Mouse (Mus musculus): ENCODE data around the gene Capzb. TPM values are rescaled to one million over a fixed set of nuclear protein-coding genes. Genes with fewer than 3 reads are reported as not detected.

Capzb gene
- polyA plus RNA-seq, 1 experiment: 238 TPM

- Histone ChIP-seq H3K36me3 (replicated peaks; ENCODE audit: low read length) (peaks cover 86% of the 10 kb centered on the region), H3K4me3 (replicated peaks) (no peak overlapping the region), H3K4me1 (peaks cover 87% of the 10 kb centered on the region), H3K27me3 (replicated peaks) (no peaks in the 10 kb centered on the region), H3K9me3 (no peaks in the 10 kb centered on the region)
- TF ChIP-seq FLI1 (IDR thresholded peaks at IDR 0.05; ENCODE audit: low read length) (no peak), GATA1 (IDR thresholded peaks at IDR 0.05; ENCODE audit: borderline replicate concordance, low read length) (no peak)
Measured at GRCm38 (mm10) chr4:139291099-139291498, 98.4 kb downstream of the Capzb start.

- Histone ChIP-seq H3K4me1 (peaks cover 87% of the 10 kb centered on the region), H3K36me3 (replicated peaks; ENCODE audit: low read length) (peaks cover 85% of the 10 kb centered on the region), H3K4me3 (replicated peaks) (no peak overlapping the region), H3K27me3 (replicated peaks) (no peaks in the 10 kb centered on the region), H3K9me3 (no peaks in the 10 kb centered on the region)
- TF ChIP-seq FLI1 (IDR thresholded peaks at IDR 0.05; ENCODE audit: low read length): no peak
- TF ChIP-seq GATA1 (IDR thresholded peaks at IDR 0.05; ENCODE audit: borderline replicate concordance, low read length): no peak
Measured at GRCm38 (mm10) chr4:139292038-139292437, 99.3 kb downstream of the Capzb start.

- Histone ChIP-seq H3K4me3 (replicated peaks) (no peak overlapping the region), H3K36me3 (replicated peaks; ENCODE audit: low read length) (peaks cover 85% of the 10 kb centered on the region), H3K9me3 (no peaks in the 10 kb centered on the region), H3K4me1 (peaks cover 76% of the 10 kb centered on the region), H3K27me3 (replicated peaks) (no peaks in the 10 kb centered on the region)
- TF ChIP-seq GATA1 (IDR thresholded peaks at IDR 0.05; ENCODE audit: borderline replicate concordance, low read length) (no peak), FLI1 (IDR thresholded peaks at IDR 0.05; ENCODE audit: low read length) (no peak)
Measured at GRCm38 (mm10) chr4:139297566-139297965, 104.9 kb downstream of the Capzb start.

GRCm38 (mm10) chr4:139298671-139299366 lies 106.1 kb downstream of the Capzb start:
- H3K4me3 ChIP-seq (replicated peaks): peak overlapping the region; percentile 54
- no peaks in the 10 kb centered on the region for H3K9me3 ChIP-seq
- TF ChIP-seq GATA1 (IDR thresholded peaks at IDR 0.05; ENCODE audit: borderline replicate concordance, low read length) (no peak), FLI1 (IDR thresholded peaks at IDR 0.05; ENCODE audit: low read length) (no peak)
- H3K27me3 ChIP-seq (replicated peaks): no peaks in the 10 kb centered on the region
- peaks cover 64% of the 10 kb centered on the region for H3K4me1 ChIP-seq
- peaks cover 90% of the 10 kb centered on the region for H3K36me3 ChIP-seq (replicated peaks; ENCODE audit: low read length)

- Histone ChIP-seq H3K4me3 (replicated peaks) (no peak overlapping the region), H3K4me1 (peaks cover 59% of the 10 kb centered on the region), H3K27me3 (replicated peaks) (no peaks in the 10 kb centered on the region), H3K9me3 (no peaks in the 10 kb centered on the region), H3K36me3 (replicated peaks; ENCODE audit: low read length) (peaks cover 94% of the 10 kb centered on the region)
- TF ChIP-seq GATA1 (IDR thresholded peaks at IDR 0.05; ENCODE audit: borderline replicate concordance, low read length) (no peak), FLI1 (IDR thresholded peaks at IDR 0.05; ENCODE audit: low read length) (no peak)
Measured at GRCm38 (mm10) chr4:139301780-139302179, 109.1 kb downstream of the Capzb start.

- H3K27me3 ChIP-seq (replicated peaks): no peaks in the 10 kb centered on the region
- peaks cover 94% of the 10 kb centered on the region for H3K36me3 ChIP-seq (replicated peaks; ENCODE audit: low read length)
- H3K9me3 ChIP-seq: no peaks in the 10 kb centered on the region
- no peak overlapping the region for H3K4me3 ChIP-seq (replicated peaks)
- H3K4me1 ChIP-seq: peaks cover 55% of the 10 kb centered on the region
- TF ChIP-seq FLI1 (IDR thresholded peaks at IDR 0.05; ENCODE audit: low read length) (no peak), GATA1 (IDR thresholded peaks at IDR 0.05; ENCODE audit: borderline replicate concordance, low read length) (no peak)
Measured at GRCm38 (mm10) chr4:139302241-139302640, 109.5 kb downstream of the Capzb start.

GRCm38 (mm10) chr4:139305521-139305920 lies 112.8 kb downstream of the Capzb start:
- H3K27me3 ChIP-seq (replicated peaks): no peaks in the 10 kb centered on the region
- H3K4me1 ChIP-seq: peaks cover 52% of the 10 kb centered on the region
- H3K4me3 ChIP-seq (replicated peaks): no peak overlapping the region
- peaks cover 77% of the 10 kb centered on the region for H3K36me3 ChIP-seq (replicated peaks; ENCODE audit: low read length)
- no peaks in the 10 kb centered on the region for H3K9me3 ChIP-seq
- TF ChIP-seq FLI1 (IDR thresholded peaks at IDR 0.05; ENCODE audit: low read length) (no peak), GATA1 (IDR thresholded peaks at IDR 0.05; ENCODE audit: borderline replicate concordance, low read length) (no peak)

- peaks cover 12% of the 10 kb centered on the region for H3K27me3 ChIP-seq (replicated peaks)
- no peak for TF ChIP-seq GATA1 (IDR thresholded peaks at IDR 0.05; ENCODE audit: borderline replicate concordance, low read length)
- TF ChIP-seq FLI1 (IDR thresholded peaks at IDR 0.05; ENCODE audit: low read length): no peak
- no peaks in the 10 kb centered on the region for H3K9me3 ChIP-seq
- H3K4me1 ChIP-seq: peaks cover 58% of the 10 kb centered on the region
- H3K36me3 ChIP-seq (replicated peaks; ENCODE audit: low read length): peaks cover 53% of the 10 kb centered on the region
- H3K4me3 ChIP-seq (replicated peaks): peak overlapping the region; percentile 64
Measured at GRCm38 (mm10) chr4:139307916-139308315, 115.2 kb downstream of the Capzb start.

GRCm38 (mm10) chr4:139309651-139310050 lies 117.0 kb downstream of the Capzb start:
- Histone ChIP-seq H3K36me3 (replicated peaks; ENCODE audit: low read length) (peaks cover 49% of the 10 kb centered on the region), H3K9me3 (no peaks in the 10 kb centered on the region), H3K27me3 (replicated peaks) (peaks cover 19% of the 10 kb centered on the region), H3K4me3 (replicated peaks) (peak overlapping the region; percentile 97), H3K4me1 (peaks cover 58% of the 10 kb centered on the region)
- TF ChIP-seq FLI1 (IDR thresholded peaks at IDR 0.05; ENCODE audit: low read length) (no peak), GATA1 (IDR thresholded peaks at IDR 0.05; ENCODE audit: borderline replicate concordance, low read length) (no peak)

GRCm38 (mm10) chr4:139310171-139310898 lies 117.6 kb downstream of the Capzb start, which contains the start of the genes Pqlc2 and Akr7a5:
Gene Pqlc2, minus strand, starts transcription at chr4:139310708.
Gene Akr7a5, plus strand, starts transcription at chr4:139310744.
- Histone ChIP-seq H3K36me3 (replicated peaks; ENCODE audit: low read length) (peaks cover 48% of the 10 kb centered on the region), H3K9me3 (no peaks in the 10 kb centered on the region), H3K27me3 (replicated peaks) (peaks cover 19% of the 10 kb centered on the region), H3K4me3 (replicated peaks) (peak within 1 kb of the TSS; percentile 97), H3K4me1 (peaks cover 58% of the 10 kb centered on the region)
- TF ChIP-seq GATA1 (IDR thresholded peaks at IDR 0.05; ENCODE audit: borderline replicate concordance, low read length): no peak
- no peak for TF ChIP-seq FLI1 (IDR thresholded peaks at IDR 0.05; ENCODE audit: low read length)
